Mouse (Mus musculus) kidney, adult 9 months (tissue): ENCODE data around the gene Sf3a3.

ENCODE experiments used
- DNase-seq: peaks from one replicate; pipeline ENCODE4 v3.0.0; 2022

Sf3a3 gene

DNA sequence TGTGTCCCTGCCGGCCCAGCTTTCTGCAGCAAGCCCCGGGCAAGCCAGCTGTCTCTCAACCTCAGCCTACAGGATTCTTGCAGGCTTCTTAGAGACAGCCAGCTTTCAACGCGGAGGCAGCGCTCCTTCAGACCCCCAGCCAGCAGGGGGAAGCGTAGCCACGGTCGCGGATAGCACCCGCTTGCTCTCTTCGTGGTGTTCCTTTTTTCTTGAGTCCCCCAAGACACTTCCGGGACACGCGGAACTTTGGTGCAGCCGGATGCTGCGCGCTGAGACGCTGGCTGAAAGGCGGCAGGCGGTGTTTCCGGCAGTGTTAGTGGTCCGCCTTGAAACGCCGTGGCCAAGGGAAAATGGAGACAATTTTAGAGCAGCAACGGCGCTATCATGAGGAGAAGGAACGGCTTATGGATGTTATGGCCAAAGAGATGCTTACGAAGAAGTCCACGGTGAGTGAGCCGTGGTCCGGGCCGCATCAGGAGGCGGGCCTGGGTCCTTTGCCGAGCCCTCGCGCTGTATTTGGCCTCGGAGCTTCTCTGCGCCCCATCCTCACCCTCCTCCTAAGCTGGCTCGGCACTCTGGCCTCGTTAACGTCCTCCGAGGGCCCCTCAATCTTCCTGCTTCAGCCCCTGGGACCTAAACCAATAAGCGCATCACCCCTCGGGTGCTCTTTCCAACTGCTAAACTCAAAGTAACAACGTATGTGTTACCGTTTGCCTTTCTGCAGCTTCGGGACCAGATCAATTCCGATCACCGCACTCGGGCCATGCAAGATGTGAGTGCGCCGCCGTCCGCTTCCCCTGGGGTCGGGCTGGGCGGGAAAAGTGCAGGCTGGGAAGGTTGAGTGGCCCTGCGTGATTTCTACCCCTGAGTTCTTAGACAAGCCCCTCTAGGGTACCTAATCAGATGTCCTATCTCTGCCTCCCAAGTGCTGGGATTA, at the start of gene Sf3a3:
Sf3a3 (plus strand) TSS at position 232 of the 937 bp plus-strand sequence.
- DNase-seq, result peak; percentile 97

DNA sequence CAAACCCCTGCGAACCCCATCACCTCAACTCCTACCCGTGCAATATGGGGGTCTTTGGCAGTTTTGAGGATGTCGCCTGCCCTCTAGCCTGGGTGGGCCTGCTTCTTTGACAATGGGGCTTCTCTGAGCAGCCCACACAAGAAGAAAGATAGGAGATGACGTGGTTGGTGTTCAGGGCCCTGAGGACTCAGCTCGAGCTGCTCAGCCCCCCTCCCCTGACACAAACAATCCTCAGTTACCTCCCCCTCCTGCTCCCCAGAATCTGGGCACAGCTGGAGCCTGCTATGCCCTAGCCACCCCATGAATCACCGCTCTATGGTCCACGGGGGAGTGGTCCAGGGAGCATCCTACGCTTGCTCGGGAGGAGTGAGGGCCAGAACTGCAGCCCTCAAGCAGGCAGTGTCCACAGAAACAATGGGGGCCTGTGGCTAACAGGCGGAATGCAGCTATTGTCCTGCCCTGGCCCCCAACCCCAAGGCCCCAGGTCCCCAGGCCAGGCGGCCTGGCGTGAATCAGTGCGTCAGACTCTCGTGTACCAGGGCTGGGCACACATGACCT, 47.0 kb upstream of the Sf3a3 start:
- DNase-seq, result no peak

DNA sequence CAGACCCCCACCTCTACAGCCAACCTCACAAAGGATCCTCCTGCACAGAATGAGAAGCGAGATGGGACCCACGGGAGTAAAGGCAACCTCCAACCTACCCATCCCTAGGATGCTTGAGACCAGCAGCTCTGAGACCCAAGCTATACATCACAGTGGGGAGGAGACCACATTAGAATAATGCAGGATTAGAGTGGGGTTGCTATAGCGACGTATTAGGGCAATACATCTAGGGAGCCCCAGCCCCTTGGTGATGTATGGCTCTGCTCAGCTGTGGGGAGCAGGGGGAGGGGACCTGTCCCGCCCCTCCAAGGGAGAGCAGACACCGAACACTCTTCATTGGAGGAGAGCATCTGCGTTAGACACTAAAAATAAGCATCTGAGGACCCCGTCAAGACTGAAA, 46.5 kb upstream of the Sf3a3 start:
- DNase-seq, result no peak

DNA sequence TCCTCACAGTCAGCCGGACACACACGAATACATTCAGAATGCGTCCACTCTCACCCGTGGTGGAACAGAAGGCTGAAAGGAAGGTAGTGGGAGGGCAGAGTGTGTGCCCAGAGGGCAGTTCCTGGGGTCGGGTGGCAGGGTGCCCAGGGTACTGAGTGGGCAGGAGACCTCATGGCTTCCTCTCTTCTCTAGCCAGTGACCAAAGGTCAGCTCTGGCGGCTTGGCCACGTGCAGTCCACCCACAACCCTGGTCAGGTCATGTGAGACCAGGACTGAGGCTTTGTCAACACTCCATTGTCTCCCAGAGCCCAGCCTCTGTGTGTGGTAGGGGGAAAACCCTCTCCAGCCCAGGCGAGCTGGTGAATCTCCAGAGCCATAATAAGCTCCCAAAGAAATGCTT, 44.3 kb upstream of the Sf3a3 start:
- peak; percentile 67 for DNase-seq

DNA sequence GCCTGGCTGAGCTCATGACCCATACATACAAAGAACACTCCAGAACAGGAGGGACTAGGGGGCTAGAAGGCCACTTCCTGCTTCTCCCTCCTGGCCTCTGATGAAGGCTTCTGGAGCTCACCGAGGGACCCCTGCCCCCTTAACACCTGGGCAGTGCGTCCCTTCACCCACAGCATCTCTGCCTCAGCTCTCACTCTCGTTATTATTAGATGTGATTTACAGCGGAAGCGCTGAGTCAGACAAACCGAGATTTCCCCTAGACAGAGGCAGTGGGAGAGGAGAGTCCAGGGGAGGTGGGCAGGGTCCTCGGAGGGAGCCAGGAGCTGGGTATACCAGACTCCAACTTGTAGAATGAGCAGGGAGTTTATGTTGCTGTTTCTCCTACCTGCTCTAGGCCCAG, 43.0 kb upstream of the Sf3a3 start:
- no peak for DNase-seq

DNA sequence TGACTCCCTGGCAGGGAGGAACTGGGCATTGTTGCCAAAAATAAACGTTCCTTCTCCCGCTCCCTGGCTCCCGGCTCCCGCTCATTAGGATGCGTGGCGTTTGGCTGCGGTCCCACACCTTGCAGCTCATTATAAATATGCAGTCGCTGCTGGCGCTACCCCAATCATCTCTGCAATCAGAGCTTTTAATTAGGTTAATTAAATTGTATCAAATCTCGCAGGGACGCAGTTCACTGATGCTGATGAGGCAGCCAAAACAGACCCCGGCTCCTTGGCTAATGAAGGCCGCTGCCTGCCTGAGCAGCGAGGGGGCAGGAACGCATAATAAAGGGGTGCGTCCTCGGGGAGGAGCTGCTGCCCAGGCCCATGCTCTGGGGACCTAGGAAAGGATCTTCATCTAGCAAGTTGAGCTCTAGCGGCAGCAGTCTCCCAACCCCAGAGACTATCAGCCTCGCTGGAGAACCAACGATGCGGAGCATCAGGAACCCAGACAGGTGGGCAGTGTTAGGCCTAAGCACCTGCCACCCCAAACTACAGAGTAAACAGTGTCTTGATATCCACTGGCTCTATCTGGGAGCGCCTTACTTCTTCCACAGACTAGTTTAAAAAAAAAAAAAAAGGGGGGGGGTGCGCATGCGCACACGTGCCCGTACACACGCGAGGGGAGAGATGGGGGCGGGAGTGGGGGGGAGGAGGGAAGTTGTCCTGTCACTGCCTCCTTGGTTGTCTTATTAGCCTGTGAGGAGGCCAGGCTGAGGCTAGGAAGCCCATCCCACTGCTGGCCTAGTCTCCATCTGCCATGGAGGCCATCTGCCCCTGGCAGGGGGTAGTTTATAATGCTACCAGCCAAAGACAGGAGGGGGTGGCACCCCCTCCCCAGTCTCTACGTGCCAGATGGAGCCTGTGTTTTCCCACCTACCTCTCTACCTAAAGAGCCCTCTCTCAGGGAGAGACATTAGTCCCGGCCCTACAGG, 41.9 kb upstream of the Sf3a3 start:
- DNase-seq, result no peak

DNA sequence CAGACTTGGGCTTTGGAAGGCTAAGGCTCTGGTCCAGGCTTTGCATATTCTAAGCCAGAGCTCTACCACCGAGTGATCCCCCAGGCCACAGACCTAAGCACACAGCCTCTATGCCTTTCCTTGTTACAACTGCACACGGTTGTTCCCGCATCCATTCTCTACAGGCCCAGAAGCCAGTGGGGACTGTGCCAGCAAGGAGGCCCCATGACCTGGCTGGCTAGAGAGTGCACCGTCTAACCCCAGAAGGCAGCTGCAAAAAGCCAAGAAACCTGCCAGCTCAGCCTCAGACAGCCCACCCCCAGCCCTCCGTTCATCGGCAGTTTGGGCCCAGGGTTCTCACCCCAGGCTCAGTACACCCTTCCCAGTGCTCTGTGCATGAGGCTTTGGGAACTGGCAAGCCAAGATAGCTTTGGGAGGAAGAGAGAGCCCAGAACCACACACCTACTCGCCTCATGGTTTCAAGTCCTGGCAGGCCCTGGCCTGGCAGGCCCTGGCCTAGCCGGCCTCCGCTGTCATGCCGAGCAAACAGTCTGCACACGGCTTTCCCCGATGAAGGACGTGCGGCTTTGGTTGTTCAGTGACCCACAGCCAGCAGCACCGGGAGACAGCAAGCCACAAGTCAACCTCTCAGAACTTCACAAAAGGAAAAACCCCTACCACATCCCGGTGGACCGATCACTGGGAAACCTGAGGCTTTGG, 40.1 kb upstream of the Sf3a3 start:
- DNase-seq, result no peak

DNA sequence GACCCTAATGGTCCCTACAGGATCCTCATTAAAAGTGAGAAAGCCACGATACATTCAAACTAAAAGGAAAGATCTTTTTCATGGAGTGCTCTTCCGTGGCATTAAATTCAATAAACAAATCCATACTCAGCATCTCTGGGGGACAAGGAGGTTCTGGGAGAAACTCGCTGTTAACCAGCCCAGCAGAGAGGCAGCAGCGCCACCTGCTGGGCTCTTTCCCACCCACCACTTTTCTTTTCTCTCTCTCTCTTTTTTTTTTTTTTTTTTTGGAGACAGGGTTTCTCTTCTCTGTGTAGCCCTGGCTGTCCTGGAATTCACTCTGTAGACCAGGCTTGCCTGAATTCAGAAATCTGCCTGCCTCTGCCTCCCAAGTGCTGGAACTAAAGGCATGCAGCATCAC, 39.5 kb upstream of the Sf3a3 start:
- peak; percentile 51 for DNase-seq

DNA sequence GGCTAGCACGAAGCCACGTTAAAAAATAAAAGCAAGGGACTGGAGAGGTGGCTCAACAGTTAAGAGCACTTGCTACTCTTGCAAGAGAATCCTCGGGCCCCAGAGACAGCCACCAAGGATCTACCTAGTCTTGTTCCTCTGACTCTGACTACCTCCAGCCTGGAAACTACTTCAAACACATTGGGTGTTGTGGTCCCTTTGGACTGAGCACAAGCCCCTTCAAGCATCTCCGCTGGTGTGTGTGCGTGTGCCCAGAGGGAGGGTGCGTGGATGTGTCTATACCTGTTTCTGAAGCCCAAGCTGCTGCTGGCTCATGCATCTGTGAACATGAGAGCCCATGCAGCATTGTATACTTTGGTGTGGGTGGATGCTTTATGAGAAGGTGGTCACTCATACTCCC, 38.6 kb upstream of the Sf3a3 start:
- no peak for DNase-seq

DNA sequence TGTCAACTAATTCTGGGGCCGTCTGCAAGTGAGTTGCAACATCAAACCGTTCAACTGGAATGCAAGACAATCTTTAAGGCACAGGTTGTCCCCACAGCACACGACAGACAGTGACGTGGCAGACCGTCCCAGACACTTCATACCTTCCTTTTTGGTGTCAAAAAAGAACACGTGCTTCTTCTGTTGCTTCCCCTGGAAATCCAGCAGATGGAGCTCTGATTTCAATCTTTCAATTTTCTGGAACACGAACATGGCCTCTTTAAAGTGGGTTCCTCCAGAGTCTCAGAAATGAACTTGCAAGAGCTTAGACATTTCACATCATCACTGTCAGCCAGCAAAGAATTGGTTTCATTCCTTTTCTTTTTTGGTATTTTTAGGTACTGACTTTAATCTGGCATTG, 32.3 kb upstream of the Sf3a3 start:
- DNase-seq, result no peak

DNA sequence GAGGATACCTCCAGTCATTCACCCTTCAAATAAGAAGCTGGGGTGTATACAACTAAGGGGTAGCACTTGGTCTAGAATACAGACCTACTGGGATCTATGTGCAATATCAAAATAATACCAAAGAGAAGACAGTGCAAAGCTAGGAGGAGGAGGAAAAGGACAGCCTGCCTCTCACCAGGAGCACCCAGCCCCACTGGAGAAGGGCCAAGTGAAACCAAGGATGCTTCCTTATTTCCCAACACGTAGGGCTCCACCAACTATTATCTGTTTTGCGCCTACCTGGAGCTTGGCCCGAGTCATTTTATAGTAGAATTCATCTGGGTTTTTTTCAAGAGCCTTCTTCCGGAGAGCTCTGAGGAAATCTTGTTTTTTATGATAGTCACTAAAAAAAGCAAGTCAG, 31.1 kb upstream of the Sf3a3 start:
- DNase-seq, result no peak

DNA sequence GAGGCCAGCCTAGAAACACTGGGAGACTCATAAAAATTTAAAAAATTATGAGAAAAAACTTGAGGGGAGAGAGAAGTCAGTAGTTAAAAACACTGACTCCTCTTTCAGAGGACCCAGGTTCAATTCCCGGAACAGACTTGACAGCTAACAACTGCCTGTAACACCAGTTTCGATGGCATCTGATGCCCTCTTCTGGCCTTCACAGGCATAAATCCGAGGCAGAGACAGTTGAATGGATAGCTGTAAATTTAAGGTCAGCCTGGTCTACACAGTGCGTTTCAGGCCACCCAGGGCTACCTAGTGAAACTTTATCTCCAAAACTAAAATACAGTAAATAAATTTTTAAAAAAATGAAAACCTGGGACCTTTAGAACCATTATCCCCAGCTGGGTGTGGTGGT, 29.6 kb upstream of the Sf3a3 start:
- DNase-seq, result no peak

DNA sequence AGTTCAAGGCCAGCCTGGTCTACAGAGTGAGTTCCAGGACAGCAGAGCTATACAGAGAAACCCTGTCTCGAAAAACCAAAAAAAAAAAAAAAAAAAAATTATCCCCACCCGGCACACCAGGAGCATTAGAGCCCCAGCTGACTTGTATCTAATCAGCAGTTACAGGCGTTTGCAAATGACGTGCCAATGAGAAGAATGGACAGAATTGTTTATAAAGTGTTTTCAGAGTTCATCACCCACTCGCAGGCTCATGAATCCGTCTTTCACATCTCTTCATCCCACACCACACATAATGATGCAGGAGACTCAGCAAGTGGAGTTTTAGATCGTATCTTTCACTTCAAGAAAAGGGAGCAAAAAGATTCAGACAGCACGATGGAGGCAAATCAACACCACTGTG, 29.1 kb upstream of the Sf3a3 start:
- DNase-seq, result no peak

DNA sequence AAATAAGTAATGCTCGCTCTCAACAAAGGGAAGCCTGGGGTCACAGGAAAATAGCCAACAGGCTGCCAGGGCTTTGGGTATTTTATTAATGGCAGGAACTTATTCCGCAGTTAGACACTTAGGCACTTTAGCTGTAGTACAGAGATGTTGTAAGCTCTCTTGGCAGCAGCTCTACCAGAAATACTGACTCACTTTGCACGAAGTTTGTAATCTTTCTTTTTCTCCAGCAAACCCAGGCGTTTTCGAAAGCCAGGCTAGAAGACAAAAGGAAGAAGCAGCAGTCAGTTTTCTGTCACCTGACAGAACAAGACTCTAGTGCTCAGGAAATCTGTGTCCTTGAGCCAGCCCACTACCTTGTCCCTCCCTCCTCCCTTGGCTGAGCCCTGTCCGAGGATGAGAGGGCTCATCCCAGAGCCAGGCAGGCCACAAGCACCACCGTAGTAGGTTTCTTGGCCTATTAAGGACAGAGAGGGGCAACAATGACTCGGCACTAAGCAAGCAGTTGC, 28.6 kb upstream of the Sf3a3 start:
- no peak for DNase-seq

DNA sequence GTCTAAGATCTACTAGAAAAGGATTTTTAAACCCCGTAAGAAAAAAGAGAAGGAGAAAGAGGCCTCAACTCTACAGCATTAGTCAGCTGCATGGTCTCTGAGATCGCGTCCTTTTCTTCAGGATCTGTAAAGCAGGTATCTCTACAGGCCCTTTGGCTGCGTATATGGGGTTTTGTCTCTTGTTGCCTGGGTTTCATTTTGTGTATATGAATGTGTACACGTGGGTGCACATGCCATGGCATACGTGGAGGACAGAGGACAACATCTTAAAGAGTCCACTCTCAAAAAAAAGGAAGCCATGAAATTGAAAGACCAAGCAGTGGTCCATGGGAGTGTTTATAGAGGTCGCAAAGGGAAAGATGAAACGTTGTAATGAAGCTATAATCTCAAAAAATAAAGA, 23.1 kb upstream of the Sf3a3 start:
- no peak for DNase-seq

DNA sequence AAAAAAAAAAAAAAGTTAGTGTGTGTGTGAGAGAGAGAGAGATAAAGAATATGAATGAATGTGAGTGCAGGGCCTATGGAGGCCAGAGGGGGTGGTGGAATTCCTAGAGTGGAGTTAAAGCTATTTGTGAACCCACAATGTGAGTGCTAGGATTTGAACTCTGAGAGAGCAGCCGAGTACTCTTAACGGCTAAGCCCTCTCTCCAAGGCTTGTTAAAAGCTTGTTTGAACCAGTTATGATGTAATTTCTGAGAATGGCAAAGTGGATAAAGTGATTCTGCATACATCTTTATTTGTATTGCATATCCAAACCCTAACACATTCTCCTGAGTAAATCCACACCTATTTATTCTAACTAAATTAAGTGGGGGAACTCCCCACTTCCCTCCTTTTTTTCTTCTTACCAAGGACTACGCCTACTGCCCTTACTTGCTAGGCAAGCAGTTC, 22.1 kb upstream of the Sf3a3 start:
- DNase-seq, result no peak

DNA sequence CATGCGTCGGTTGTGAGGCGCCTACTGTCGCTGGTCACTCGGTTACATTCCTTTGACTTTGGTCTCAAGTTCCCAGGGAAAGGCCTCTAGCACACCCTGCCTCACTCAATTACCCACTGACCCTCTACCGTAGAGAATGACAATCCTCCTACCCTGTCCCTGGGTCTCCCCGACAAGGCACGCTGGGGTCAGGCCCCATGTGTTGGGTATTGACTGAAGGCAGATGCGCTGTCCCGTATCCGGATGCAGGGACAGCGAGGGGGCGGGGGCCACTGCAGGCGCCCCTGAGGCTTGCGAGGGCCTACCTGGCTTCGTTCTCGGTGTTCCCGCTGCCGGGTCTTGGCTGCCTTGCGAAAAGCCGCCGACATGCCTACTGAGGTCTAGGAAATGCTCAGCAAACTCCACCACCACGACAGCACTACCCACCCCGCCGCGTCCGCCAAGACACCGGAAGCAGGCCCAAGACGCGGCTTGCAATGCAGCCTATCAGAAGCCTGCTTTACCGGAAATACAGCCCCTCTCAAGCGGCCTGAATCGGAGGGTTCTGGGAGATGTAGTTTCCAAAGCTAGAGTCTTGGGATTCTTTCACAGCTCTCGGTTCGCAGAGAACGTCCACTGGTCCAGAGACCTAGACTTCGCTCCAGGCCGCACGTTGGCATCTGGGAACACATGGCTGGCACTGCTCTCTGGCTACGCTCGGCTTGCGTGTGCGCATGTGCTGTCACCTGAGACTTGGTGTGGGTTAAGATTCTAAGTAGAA, 21.3 kb upstream of the Sf3a3 start, which contains the start of gene Utp11:
Utp11 (minus strand) TSS at position 466 of the 760 bp plus-strand sequence.
- peak; percentile 97 for DNase-seq

DNA sequence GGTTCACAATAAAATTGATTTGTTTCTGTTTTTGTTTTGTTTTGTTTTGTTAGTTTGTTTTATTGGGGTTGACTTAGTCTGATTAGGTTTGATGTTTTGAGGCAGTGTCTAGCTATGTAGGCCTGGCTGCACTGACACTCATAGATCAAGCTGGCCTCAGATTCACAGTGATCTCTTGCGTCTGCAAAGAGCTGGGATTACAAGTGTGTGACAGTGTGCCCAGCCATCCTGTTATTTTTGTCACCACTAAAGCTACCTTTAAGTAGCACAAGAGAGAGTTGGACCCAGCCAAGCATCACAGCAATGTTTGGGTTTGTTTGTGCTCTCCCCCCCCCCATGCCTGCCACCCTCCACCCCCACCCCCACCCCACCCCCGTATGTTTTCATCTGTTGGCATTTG, 20.0 kb upstream of the Sf3a3 start:
- DNase-seq, result no peak

DNA sequence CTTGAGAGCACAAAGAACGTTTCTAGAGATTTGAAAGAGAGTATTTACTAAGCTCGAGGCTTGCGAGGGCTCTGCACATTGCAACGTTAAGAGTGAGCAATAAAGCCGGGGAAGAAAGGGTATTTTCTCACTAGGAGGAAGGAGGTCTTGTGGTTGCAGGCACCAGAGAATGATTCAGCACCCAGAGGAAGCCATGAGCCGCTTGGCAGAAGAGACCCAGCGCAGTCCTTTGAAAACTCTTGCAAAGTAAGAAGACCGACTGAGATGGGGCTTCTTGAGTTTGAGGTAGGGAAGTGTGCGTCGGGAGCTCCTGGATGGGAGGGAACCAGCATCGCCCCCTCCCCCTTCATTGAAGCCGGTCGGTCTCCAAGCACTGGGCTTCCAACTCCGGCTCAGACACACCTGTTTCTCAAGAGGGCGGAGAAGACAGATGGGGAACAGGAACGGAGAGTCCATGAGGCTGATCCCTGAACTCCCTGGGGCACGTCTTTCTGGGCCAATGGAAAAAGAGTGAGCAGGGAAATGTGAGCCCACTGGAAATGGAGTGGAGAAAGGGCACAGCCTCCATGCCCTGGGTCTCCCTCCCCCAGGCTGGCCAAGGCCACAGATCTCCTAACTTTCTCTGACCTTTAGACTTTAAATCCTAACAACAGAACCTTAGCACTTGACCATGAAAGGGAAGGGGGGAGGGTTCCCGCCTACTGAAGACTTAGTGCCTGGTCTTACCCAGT, 18.6 kb upstream of the Sf3a3 start:
- peak; percentile 83 for DNase-seq

DNA sequence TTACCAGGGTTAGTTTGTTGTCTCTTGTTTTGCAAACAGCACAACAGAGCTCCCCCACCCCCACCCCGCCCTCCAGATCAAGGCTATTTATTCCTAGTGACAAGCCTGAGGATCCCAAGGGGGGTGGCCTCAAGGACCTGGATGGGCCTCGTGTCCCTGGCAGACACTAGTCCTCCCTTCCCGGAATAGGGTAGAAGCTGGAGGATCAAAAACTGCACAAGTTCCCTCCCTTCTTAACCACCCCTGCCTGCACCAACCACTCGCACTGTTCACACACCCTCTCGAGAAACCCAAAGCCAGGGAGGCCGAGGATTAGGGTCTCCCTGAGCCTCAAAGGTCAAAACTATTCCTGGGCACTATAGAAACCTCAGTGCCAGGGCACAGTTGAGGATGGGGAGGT, 14.8 kb upstream of the Sf3a3 start:
- no peak for DNase-seq
